21 mouse cellular contexts compared by ENCODE assay signal in genomic region chr12:40009866-40010265, GRCm38 (mm10). TPM values are rescaled to one million over a fixed set of nuclear protein-coding genes. Genes with fewer than 3 reads are reported as not detected.
A peak's percentile ranks its signal among the peaks of the same experiment; 100 is the strongest.
DNase-seq lines count a peak whose midpoint lies in the region; ATAC-seq lines count a peak whose summit lies in the region.
"Had no signal": no experiment of that assay in that cellular context is flagged by ENCODE, and none has a peak within 500 bp of the region (broad histone marks: within the 10 kb centered on the region; RNA-seq: fewer than 3 reads in every experiment).

No protein-coding gene starts in this region.

- peak; percentile 12 to 21 for DNase-seq in adrenal gland, postnatal 36 days
- no peak for DNase-seq in adrenal gland, adult 18-20 months (ENCODE audit: low spot score in 2 of 2)
- peak; percentile 44 for DNase-seq in NIH3T3 (ENCODE audit: low read depth)
- peak; percentile 46 for DNase-seq in skeletal muscle tissue, adult 2 months (ENCODE audit: low read depth, low spot score)
- no peak for DNase-seq in cerebellum, adult 11 months
- DNase-seq in cerebellum, adult 9-11 months = no peak
- DNase-seq: B cell, adult 2 months; cerebellum, adult 18-20 months; cerebellum, postnatal 36 days; embryo, embryonic 11 days; gastrocnemius, adult 2 months; heart, postnatal 36 days; kidney, adult 8-10 months; kidney, postnatal 4 days; lung, postnatal 36 days; right cerebral cortex, postnatal 4 days had no signal

- peak; percentile 11 for ATAC-seq in CD4-positive, CD25-positive, alpha-beta regulatory T cell, adult 4 months
- ATAC-seq: activated CD4-positive, CD25-positive, alpha-beta regulatory T cell, adult 4 months; forebrain, embryonic 15.5 days; hindbrain, postnatal 0 days; intestine, embryonic 16.5 days had no signal

RNA-seq across cellular contexts. Expression of gene Arl4a, which starts 28.0 kb away (rescaled TPM):
- total RNA-seq in adrenal gland, postnatal 36 days (2021) = 10 to 100 TPM; 73.8 to 81.3 TPM
- 100 to 1,000 TPM in 1 of 2 experiments, 10 to 100 TPM in 1; 77.2 to 124 TPM for total RNA-seq in adrenal gland, adult 18-20 months (2021)
- 10 to 100 TPM; 89.4 to 99.4 TPM for polyA plus RNA-seq in CD4-positive, CD25-positive, alpha-beta regulatory T cell, adult 4 months (2017; shearing (Covaris generic))

Comparison
In these comparisons a context has a peak if more than half of its experiments do, and no peak if none do; other contexts are left out.
1. DNase-seq: peak in adrenal gland, postnatal 36 days (2 of 2), NIH3T3 (single experiment) and skeletal muscle tissue, adult 2 months (single experiment); none in adrenal gland, adult 18-20 months (0 of 2), cerebellum, adult 11 months (single experiment) and cerebellum, adult 9-11 months (single experiment).